Mouse (Mus musculus) urinary bladder, postnatal 36 days (tissue): ENCODE results near the gene Fhl2.
"Not testable (repeated sequence)": the region's sequence is repeated elsewhere in the genome, so short reads cannot be mapped to it uniquely, and the experiment has no call there.

Experiments used
- DNase-seq, 2 experiments: peaks; one replicate each; pipeline ENCODE4 v3.0.0; 2022; ENCODE audit warnings: low spot score in 2 of 2, mixed read lengths in 1 of 2

Gene Fhl2

DNA sequence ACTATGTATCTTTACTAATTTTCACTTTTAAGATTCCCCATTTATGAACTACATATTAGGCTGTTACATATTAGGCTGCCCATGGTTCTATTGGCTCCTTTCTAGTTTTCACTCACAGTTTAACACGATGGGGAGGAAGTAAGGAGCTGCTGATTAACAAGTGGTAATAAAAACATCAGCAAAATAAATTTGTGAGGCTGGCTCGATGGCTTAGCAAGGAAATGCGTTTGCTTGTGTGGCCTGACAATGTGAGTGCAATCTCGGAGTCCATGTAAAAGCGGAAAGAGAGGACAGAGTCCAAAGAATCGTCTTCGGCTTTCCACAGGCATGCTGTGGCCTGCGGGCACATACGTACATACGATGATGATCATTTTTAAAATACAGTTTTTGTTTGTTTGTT is 4.3 kb downstream of the Fhl2 start:
- DNase-seq: no peak

DNA sequence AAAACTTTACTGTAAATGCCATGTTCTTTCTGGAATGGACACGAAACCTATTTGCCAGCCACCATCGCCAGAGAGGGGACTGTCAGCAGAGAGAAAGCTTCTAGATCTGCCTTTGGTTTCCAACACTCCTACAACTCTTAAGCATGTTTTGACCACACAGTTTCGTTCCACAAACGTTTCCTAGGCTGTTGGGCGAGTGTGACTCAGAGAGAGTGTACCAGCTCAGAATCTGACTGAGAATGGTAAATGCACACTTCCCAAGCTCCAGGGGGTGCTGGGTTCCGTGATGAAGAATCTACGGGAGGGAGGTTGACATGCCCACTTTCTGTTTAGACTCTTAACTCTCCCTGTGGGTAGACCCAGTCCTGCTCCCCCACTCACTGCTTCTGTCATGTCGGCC is 5.7 kb downstream of the Fhl2 start:
- no peak for DNase-seq

DNA sequence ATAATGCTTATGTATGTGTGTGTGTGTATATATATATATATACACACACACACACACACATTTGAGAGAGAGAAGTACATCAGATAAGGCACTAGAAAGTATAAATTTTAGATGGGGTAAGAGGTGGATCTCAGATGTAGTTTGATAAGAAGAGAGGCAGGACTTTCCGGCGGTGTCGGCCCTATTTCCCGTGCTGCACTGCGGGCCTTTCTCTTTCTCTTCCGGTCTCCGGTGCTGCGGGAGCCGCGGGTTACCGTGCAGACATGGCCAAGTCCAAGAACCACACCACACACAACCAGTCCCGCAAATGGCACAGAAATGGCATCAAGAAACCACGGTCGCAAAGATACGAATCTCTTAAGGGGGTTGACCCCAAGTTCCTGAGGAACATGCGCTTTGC is 7.9 kb downstream of the Fhl2 start:
- DNase-seq: not testable (repeated sequence)

DNA sequence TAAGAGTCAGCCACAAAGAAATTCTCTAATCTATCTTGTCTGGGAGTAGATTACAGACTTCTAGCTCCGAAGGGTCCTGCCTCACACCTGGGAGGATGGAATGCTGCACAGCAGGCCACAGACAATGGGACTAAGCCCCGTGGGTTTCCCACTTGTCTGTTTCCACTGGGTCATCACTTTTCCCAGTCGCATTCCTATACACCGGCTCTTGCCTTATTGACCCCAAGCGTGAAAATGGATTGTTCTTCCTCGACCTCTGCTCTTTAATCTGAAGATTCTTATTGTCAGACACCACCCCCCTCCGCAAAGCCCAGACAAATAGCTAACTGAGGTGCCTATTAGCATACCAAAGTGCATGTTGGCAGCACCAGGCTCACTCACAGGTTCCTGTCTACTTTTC is 10.4 kb downstream of the Fhl2 start:
- DNase-seq: no peak

DNA sequence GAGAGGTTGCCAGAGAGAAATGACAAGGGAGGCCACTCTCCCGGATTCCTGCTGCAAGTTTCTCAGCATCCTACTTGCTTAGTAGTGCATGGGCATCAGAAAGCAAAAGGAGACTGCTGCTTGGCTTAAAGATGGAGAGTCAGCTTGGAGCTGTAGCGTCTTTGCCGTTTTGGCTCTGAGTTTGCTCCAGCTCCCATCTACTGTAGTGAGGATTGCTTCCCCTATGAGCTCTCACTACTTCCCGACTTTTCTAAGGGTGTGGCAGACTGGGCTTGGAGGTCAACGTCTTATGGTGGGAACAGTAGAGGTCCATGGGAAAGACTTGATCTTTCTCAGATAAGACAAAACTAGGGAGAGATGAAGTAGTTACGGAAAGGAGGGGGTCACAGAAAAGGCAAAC is 15.9 kb downstream of the Fhl2 start:
- DNase-seq: no peak

DNA sequence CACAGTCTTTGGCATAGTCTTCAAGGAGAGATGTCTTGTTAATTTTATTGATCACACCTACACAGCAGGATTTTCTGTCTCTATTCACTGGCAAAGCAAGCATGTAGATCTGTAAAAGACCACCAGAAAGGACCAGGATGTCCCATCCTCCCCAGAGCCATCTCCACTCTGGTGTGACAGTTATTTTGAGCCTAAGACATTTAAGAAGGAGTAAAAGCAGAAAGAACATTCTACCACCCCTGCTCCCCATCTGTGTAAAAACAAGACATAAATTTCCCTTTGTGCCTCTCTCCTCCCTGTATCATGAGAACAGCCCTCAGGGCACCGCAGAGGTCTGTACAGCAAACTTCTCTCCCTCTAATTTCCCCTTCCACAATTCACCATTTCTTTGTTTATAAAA is 18.0 kb downstream of the Fhl2 start:
- no peak for DNase-seq

DNA sequence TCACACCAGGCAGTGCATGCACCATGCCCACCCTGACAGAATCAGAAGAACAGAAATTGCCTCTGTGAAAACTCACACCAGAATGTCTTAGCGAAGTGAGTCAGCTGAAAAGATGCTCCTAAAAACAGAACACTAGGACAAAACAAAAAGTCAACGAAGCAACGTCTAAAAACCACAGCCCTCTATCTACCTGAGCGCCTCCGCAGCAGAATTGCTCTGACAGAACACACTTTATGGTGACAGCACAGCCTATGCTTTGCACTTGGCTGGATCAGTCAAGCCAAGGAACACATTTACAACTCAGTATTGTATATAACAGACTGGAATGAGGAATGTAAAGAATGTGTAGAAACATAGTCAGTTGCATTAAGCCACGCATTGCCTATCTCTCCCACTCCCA is 18.4 kb downstream of the Fhl2 start:
- DNase-seq: no peak

DNA sequence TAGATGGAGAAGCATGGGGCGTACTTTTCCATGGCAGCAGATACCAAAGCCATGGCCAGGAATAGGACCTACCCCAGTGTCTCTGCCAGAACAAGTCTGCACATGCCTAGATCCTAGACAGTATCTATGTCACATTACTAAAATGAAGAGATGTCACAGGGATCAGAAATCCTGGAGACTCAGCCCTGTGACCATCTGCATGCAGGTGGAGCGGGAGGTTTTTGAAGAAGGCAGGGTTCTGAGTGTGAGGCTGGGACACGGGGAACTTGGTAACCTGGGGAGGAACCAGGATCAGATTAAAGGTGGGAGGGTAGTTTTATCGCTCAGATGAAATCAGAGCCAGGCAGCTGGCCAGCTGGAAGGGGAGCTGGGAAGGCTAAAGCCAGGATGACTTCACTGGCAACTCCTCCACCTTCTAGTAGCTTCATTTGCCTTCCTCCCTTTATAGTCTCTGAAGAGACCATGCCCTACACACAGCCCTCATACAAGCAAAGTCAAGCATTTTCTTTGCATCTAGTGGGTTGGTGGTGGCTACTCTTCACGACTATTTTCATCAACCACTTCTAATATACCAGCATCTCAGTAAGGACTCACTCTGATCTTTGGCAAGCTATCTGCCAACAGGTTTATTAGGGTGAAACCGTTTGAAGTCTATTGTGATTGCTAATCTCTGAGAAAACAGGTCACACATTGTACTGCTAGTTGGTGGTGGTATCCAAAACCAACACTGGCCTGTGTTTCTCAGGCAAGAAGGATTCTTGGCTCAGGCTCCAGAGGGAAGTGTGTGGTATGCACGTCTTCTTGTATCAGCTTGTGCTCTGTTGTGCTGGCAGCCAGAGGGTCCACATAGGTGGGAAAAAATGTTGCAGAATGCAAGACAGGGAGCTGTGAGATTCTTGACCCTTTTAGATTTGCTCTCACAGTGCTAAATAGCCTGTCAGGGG is 23.2 kb downstream of the Fhl2 start:
- DNase-seq: peak in 1 of 2 experiments; percentile 22

DNA sequence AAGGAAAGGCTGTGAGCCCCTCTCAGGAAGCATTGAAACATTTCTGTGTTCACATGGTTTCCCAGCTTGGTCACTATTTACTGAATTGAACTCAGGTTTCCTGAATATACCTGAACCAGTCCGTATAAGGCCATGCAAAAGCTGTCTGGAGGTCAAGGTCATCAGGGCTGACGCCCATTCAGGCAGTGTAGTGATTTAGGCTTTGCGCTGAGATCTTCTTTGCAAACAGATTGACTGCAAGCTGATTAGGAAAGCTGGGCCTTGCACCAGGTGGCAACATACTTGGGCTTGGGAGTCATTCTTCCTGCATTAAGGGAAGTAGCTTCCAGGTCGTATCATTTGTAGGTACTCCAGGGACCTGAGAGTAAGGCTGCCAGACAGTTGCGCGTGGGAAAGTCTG is 25.0 kb downstream of the Fhl2 start:
- no peak for DNase-seq

DNA sequence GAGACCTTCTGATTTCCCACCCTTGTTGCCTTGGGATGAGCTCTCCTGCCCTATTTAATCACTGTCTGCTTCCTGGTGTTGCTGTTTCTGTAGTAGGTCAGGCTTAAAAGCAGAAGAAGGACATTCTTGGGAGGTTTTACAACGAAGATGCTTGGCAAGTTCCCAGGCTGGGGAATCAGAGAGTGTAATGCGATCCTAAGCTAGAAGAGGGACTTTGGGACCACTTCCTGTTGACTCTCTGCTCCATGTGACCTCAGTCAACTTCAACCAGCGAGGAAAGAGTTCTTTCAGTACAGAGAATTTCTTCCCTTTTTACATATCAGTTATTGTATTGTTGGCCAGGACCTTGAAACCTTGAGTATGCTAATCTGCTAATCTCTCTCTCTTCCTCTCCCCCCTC is 25.7 kb downstream of the Fhl2 start:
- DNase-seq: no peak

DNA sequence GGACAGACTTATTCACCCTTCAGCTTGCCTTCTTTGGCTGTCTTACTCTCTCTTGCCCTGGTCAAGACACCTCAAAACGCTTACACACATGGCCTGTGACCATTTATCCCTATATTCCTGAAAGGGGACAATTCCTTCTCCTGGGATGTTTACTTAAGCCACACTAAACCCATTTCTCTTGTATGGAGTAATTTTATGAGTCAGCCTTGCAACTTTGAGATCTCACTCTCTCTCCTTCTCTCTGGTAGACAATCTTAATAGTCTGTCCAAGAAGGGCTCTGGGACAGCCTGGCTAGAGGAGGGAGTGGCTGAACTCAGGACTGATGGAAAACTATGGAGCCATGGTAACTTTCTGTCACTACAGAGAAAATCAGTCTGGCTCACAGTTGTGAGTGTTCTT is 27.1 kb downstream of the Fhl2 start:
- no peak for DNase-seq

DNA sequence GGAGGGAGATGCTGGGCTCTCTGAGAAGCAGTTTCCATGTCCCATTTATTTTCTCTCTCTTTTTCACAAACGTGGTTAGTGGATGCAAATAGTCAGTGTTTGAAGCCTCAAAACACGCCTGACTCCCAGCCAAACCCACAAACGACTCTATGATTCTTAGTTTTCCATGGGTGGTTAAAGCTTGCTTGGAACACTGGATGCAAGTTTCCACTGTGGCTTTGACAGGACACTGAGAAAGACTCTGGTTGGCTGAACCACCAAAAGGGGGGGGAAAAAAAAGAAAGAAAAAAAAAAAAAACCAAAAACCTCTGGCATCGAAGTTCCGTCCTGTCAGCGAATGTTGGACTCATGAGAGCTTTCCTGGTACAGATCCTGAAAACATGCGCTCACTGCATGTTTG is 27.6 kb downstream of the Fhl2 start:
- DNase-seq: no peak

DNA sequence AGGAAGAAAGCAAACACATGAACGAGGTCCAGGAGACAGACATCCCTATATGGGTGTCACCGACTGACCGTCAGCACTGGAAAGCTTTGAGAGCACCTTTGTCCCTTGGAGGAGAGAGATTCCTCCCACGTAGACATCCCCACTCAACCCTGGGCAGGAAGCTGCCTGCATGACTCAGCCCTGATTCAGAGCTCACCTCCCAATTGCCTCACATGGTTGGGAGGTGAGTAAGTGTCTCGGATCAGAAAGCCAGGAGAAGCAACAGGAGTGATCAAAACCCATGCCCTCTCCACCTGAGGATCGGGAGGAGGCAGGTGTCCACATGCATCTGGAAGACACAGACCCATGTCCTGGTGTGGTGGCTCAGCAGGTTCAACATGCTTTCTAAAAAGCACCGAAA is 28.2 kb downstream of the Fhl2 start:
- peak in 1 of 2 experiments; percentile 14 for DNase-seq

DNA sequence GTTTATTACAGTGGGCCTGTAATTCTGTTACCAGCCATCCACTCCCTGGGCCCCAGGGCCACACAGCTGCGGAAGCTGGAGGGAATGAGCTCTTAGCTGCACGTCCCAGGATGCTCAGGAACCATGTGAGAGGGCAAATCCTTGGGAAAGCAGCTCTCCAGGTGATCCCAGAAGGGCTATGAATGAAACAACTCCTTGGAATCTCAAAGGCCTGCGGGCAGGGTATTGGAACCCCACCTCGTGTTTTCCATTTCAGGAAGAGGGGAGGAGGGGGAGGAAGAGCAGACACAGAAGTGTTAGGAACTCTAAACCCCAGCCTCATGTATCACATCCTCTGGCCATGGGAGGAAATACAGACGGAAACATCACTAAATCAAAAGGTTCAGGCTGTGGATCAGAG is 28.8 kb downstream of the Fhl2 start:
- no peak for DNase-seq

DNA sequence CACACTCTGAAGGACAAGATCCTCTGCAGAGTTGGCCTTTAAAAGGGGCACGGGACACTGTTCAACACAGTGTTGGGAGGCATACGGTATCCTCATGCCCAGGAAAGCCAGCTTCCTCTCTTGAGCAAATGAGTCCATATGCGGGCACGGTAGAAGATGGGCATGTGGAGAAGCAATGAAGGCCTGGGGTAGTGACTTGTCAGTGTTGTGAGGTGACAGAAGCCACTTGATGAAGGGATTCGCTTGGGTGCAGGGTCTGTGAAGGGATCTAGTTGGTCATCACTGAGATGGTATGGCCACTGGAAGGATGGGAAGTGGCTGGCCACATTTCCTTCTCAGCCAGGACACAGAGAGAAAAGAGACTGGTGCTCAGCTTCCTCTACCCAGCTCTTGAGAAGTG is 32.2 kb downstream of the Fhl2 start:
- DNase-seq: no peak

DNA sequence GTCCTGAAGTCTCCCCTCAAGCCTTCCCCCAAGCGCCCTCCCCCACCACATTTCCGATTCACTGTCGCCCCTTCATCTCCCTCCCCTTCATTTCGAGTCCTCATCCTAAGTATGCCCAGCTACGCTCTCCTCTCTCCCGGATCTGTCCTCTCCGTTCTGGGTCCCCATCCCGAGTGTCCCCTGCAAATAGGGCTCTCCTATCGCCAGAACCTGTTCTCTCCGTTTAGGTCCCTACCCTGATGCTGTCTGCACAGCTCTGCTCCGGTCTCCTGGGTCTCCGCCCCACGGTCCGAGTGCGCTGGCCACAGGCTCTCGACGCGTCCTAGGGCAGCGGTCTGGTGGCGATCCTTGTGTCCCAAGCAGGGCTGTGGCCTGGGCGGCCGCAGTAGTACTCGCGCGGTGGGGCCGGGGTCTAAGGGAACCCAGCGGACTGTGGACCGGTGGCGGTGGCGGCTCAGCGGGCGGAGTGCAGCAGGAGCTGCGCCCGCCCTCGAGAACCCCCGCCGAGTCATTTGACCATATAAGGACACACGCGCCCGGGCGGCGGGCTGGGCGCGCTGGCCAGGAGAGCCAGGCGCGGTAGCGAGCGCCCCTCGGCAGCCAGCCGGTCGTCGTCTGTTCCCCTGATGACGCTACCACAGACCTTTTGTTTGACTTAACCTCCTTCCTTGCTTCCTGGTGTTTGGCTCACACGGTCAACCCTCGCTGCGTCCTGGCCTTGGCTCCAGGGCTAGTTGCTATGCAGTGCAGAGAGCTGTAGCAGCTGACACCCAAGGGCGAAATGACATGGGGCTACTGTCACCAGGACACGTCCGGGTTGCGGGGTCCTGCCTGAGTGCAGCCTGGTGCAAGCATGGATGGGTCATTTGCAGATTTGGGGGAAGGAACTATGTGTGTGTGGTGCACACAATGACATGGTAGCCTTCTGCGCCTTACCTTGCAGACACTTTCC is 33.0 kb downstream of the Fhl2 start:
- peak; percentile 31 to 43 for DNase-seq

DNA sequence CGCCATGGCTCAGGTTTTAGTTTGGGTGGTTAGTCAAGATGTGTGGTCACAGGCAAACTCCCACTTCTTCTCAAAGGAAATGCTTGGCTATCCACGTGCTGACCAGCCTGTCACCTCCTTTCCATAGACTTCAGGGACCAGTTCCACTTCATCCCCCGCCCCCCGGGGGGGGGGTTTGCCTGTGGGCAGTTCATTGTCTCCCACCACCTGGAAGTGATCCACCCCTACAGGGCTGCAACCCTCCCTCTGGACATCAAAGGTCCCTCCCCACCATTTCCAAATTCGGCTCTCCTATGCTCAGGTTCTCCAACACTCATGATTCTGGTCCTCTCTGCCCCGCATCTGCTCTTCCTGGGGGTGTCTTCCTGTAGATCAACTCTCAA is 33.7 kb downstream of the Fhl2 start:
- no peak for DNase-seq

DNA sequence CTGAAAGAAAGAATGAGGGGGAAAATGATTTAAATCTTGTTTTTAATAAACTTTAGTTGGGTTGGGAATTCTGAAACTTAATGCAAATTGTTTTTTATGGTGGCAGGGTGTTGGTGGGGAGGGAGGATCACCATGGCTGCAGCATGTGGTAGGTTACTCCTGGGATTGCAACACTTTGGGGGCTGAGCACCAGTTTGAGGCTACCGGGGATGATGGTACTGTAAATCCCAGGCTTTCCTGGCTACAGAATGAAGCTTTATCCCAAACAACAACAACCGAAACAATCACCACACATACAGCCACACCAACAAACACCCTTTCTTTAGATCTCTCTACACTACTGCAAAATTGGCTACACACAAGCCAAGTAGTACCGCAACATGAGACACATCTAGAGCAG is 34.4 kb downstream of the Fhl2 start:
- no peak for DNase-seq

DNA sequence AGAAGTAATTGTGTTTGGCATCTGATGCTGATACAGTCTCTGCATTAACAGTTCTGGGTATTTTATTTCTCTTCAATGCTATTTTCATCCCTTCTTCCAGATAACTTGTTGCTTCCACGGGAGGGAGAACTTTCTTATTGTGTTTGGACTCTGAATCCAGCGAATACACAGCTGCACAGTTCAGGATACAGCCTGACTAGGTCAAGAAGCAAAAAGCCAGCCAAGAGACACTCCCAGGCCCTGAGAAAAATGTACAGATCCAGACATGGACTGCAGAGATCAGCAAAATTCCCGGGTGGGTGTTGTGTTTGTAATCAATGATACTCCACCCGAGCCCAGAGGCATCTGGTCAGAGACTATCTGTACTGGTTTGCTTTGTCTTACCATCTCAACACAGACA is 37.4 kb downstream of the Fhl2 start:
- DNase-seq: no peak

DNA sequence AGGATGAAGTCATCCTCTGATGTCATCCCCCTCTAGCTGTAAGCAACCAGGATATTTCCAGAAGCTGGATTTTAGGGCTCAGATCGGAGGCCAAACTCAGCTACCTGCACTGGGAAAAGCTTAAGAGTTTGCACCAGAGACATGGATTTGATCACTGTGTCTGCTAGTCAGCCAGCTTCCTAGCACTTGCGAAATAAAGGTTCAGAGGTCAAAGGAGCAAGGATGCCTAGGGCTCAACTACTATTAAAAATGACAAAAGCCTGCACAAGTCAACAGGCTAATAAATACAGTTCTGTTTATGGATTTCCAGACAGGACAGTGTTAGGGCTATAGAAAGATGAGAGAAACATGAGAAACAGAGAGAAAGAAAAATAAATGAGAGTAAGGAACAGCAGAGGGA is 38.9 kb downstream of the Fhl2 start:
- no peak for DNase-seq

DNA sequence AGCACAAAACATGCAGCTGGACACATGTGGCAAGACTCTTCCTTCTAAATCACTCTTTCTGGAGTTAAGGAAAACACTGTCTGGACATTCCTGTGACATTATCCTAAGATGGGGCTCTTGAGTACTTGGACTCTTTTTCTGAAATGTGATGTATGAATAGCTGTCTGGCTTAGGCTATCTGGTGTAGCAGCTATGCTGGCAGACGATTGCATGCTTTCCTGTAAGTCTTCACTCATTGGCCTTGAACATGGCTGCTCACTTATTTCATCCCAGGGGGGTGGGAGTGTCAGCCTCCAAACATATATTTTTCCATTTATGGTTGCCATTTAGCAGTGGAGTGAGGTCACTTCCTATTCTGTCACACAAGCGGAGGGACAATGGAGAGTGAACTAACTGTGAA is 42.3 kb downstream of the Fhl2 start:
- no peak for DNase-seq

DNA sequence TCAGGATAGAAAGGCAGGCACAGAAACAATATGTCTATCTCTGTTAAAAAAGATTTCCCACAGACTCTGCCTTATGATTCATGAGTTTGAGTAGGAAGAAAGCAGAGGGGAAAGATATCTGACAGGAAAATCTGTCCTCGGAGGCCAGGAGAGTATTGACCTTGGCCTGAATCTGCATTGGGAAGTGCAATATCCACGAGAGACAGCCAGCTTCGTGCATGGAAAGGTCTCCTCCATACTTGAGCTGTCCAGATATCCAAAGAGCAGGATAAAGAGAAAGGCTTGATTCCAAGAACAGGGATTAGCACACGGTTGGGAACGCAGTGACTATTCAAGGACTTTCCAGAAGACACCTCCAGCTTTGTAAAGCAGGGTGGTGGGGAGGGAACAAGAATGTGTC is 43.2 kb downstream of the Fhl2 start:
- DNase-seq: no peak

DNA sequence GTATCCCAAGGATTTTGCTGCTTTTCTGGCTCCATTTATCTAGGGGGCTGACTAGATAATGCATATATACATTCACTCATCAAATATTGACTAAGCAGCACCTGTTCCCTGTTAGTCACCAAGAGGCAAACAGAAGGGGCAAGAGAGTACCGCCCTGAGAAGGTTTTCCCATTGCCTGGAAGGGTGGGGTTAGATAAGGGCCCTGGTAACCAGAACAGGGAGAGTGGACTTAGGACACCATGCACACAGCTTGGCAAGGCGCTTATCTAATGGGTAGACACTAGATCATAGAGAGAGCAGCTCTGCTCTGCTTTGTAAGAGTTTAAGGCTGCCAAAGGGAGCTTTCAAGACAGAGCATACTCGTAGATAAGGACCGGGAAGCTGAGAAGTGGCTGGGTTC is 44.2 kb downstream of the Fhl2 start:
- no peak for DNase-seq
